Mouse (Mus musculus): ENCODE results near the gene Arid4b. TPM values are rescaled to one million over a fixed set of nuclear protein-coding genes. Genes with fewer than 3 reads are reported as not detected.

The Arid4b gene
- polyA plus RNA-seq, 1 experiment from 2014 or later: 61.3 TPM

- H3K27ac ChIP-seq (ENCODE audit: low read depth): no peak overlapping the region
- no peaks in the 10 kb centered on the region for H3K36me3 ChIP-seq (ENCODE audit: insufficient read depth)
- 96% methylated on average over 1 of the region's 1 CpGs for WGBS
- H3K9ac ChIP-seq: no peak overlapping the region
- DNase-seq (no peak), ATAC-seq (ENCODE audit: insufficient read depth) (no peak)
- no peak overlapping the region for H3K4me3 ChIP-seq (ENCODE audit: low read depth, low read length)
- H3K9me3 ChIP-seq (ENCODE audit: low read depth, low read length): no peaks in the 10 kb centered on the region
- TF ChIP-seq CTCF (IDR thresholded peaks at IDR 0.05; ENCODE audit: low read depth): no peak
- H3K27me3 ChIP-seq (ENCODE audit: insufficient read depth, low read length): no peaks in the 10 kb centered on the region
- no peak overlapping the region for H3K4me2 ChIP-seq
- no peaks in the 10 kb centered on the region for H3K4me1 ChIP-seq (ENCODE audit: insufficient read depth)
Observed at GRCm38 (mm10) chr13:14074371-14074770, 11.3 kb downstream of the Arid4b start.

GRCm38 (mm10) chr13:14075326-14075725 is 12.3 kb downstream of the Arid4b start:
- DNase-seq: no peak
- H3K36me3 ChIP-seq (ENCODE audit: insufficient read depth): no peaks in the 10 kb centered on the region
- no peak overlapping the region for H3K9ac ChIP-seq
- TF ChIP-seq CTCF (IDR thresholded peaks at IDR 0.05; ENCODE audit: low read depth): no peak
- H3K4me2 ChIP-seq: no peak overlapping the region
- H3K9me3 ChIP-seq (ENCODE audit: low read depth, low read length): no peaks in the 10 kb centered on the region
- no peak for ATAC-seq (ENCODE audit: insufficient read depth)
- no peak overlapping the region for H3K4me3 ChIP-seq (ENCODE audit: low read depth, low read length)
- no peaks in the 10 kb centered on the region for H3K27me3 ChIP-seq (ENCODE audit: insufficient read depth, low read length)
- H3K27ac ChIP-seq (ENCODE audit: low read depth): no peak overlapping the region
- WGBS: 76% methylated on average over 1 of the region's 1 CpGs
- H3K4me1 ChIP-seq (ENCODE audit: insufficient read depth): no peaks in the 10 kb centered on the region

GRCm38 (mm10) chr13:14088669-14089068 is 25.6 kb downstream of the Arid4b start:
- DNase-seq (peak; percentile 27), ATAC-seq (ENCODE audit: insufficient read depth) (peak; percentile 77)
- Histone ChIP-seq H3K4me3 (ENCODE audit: low read depth, low read length) (no peak overlapping the region), H3K27me3 (ENCODE audit: insufficient read depth, low read length) (no peaks in the 10 kb centered on the region), H3K36me3 (ENCODE audit: insufficient read depth) (no peaks in the 10 kb centered on the region), H3K9me3 (ENCODE audit: low read depth, low read length) (no peaks in the 10 kb centered on the region), H3K9ac (no peak overlapping the region), H3K4me1 (ENCODE audit: insufficient read depth) (no peaks in the 10 kb centered on the region), H3K27ac (ENCODE audit: low read depth) (no peak overlapping the region), H3K4me2 (no peak overlapping the region)
- WGBS: 65% methylated on average over 1 of the region's 1 CpGs
- TF ChIP-seq CTCF (IDR thresholded peaks at IDR 0.05; ENCODE audit: low read depth): no peak

- no peaks in the 10 kb centered on the region for H3K36me3 ChIP-seq (ENCODE audit: insufficient read depth)
- WGBS: 35% methylated on average over 1 of the region's 1 CpGs
- H3K9me3 ChIP-seq (ENCODE audit: low read depth, low read length): no peaks in the 10 kb centered on the region
- DNase-seq (no peak), ATAC-seq (ENCODE audit: insufficient read depth) (no peak)
- H3K4me3 ChIP-seq (ENCODE audit: low read depth, low read length): no peak overlapping the region
- no peak overlapping the region for H3K9ac ChIP-seq
- no peak overlapping the region for H3K27ac ChIP-seq (ENCODE audit: low read depth)
- TF ChIP-seq CTCF (IDR thresholded peaks at IDR 0.05; ENCODE audit: low read depth): no peak
- no peaks in the 10 kb centered on the region for H3K27me3 ChIP-seq (ENCODE audit: insufficient read depth, low read length)
- no peak overlapping the region for H3K4me2 ChIP-seq
- no peaks in the 10 kb centered on the region for H3K4me1 ChIP-seq (ENCODE audit: insufficient read depth)
Observed at GRCm38 (mm10) chr13:14103026-14103425, 40.0 kb downstream of the Arid4b start.

- no peaks in the 10 kb centered on the region for H3K36me3 ChIP-seq (ENCODE audit: insufficient read depth)
- H3K27ac ChIP-seq (ENCODE audit: low read depth): no peak overlapping the region
- H3K4me2 ChIP-seq: no peak overlapping the region
- TF ChIP-seq CTCF (IDR thresholded peaks at IDR 0.05; ENCODE audit: low read depth): no peak
- no peaks in the 10 kb centered on the region for H3K4me1 ChIP-seq (ENCODE audit: insufficient read depth)
- H3K4me3 ChIP-seq (ENCODE audit: low read depth, low read length): no peak overlapping the region
- ATAC-seq (ENCODE audit: insufficient read depth) (no peak), DNase-seq (no peak)
- H3K9me3 ChIP-seq (ENCODE audit: low read depth, low read length): no peaks in the 10 kb centered on the region
- no peak overlapping the region for H3K9ac ChIP-seq
- H3K27me3 ChIP-seq (ENCODE audit: insufficient read depth, low read length): no peaks in the 10 kb centered on the region
- WGBS: 81% methylated on average over 2 of the region's 2 CpGs
Observed at GRCm38 (mm10) chr13:14110154-14110873, 47.3 kb downstream of the Arid4b start.

- no peaks in the 10 kb centered on the region for H3K27me3 ChIP-seq (ENCODE audit: insufficient read depth, low read length)
- no peak for TF ChIP-seq CTCF (IDR thresholded peaks at IDR 0.05; ENCODE audit: low read depth)
- H3K9me3 ChIP-seq (ENCODE audit: low read depth, low read length): no peaks in the 10 kb centered on the region
- H3K27ac ChIP-seq (ENCODE audit: low read depth): no peak overlapping the region
- H3K4me2 ChIP-seq: no peak overlapping the region
- no peak for ATAC-seq (ENCODE audit: insufficient read depth)
- 45% methylated on average over 1 of the region's 1 CpGs for WGBS
- no peaks in the 10 kb centered on the region for H3K36me3 ChIP-seq (ENCODE audit: insufficient read depth)
- no peak overlapping the region for H3K9ac ChIP-seq
- no peak overlapping the region for H3K4me3 ChIP-seq (ENCODE audit: low read depth, low read length)
- DNase-seq: no peak
- no peaks in the 10 kb centered on the region for H3K4me1 ChIP-seq (ENCODE audit: insufficient read depth)
Observed at GRCm38 (mm10) chr13:14111146-14111545, 48.1 kb downstream of the Arid4b start.

- Histone ChIP-seq H3K4me1 (ENCODE audit: insufficient read depth) (no peaks in the 10 kb centered on the region), H3K9ac (no peak overlapping the region), H3K9me3 (ENCODE audit: low read depth, low read length) (no peaks in the 10 kb centered on the region), H3K4me3 (ENCODE audit: low read depth, low read length) (no peak overlapping the region), H3K27me3 (ENCODE audit: insufficient read depth, low read length) (no peaks in the 10 kb centered on the region), H3K36me3 (ENCODE audit: insufficient read depth) (no peaks in the 10 kb centered on the region), H3K27ac (ENCODE audit: low read depth) (no peak overlapping the region), H3K4me2 (no peak overlapping the region)
- 92% methylated on average over 4 of the region's 4 CpGs for whole genome bisulfite sequencing
- ATAC-seq (ENCODE audit: insufficient read depth) (no peak), DNase-seq (no peak)
- no peak for TF ChIP-seq CTCF (IDR thresholded peaks at IDR 0.05; ENCODE audit: low read depth)
Observed at GRCm38 (mm10) chr13:14113746-14114528, 50.9 kb downstream of the Arid4b start.

Data from lung, embryonic 14.5 days (tissue).